Mouse (Mus musculus): ENCODE data around the gene P2rx4.

P2rx4 gene

GRCm38 (mm10) chr5:122769101-122769568 lies 61.8 kb downstream of the P2rx4 start:
- no peak for TF ChIP-seq GATA4 (IDR thresholded peaks at IDR 0.05; ENCODE audit: insufficient replicate concordance, low read length)

- peak; percentile 24; the same call in 1 of the 2 replicates for TF ChIP-seq GATA4 (IDR thresholded peaks at IDR 0.05; ENCODE audit: insufficient replicate concordance, low read length)
These were observed 63.0 kb downstream of the P2rx4 start for GRCm38 (mm10) chr5:122770304-122770703.

GRCm38 (mm10) chr5:122770806-122771261 lies 63.5 kb downstream of the P2rx4 start:
- TF ChIP-seq GATA4 (IDR thresholded peaks at IDR 0.05; ENCODE audit: insufficient replicate concordance, low read length), result no peak

GRCm38 (mm10) chr5:122771428-122771827 lies 64.1 kb downstream of the P2rx4 start:
- TF ChIP-seq GATA4 (IDR thresholded peaks at IDR 0.05; ENCODE audit: insufficient replicate concordance, low read length), result no peak

GRCm38 (mm10) chr5:122773756-122774155 lies 66.4 kb downstream of the P2rx4 start:
- no peak for TF ChIP-seq GATA4 (IDR thresholded peaks at IDR 0.05; ENCODE audit: insufficient replicate concordance, low read length)

GRCm38 (mm10) chr5:122774743-122775611 lies 67.6 kb downstream of the P2rx4 start:
- TF ChIP-seq GATA4 (IDR thresholded peaks at IDR 0.05; ENCODE audit: insufficient replicate concordance, low read length), result peak; percentile 87

- no peak for TF ChIP-seq GATA4 (IDR thresholded peaks at IDR 0.05; ENCODE audit: insufficient replicate concordance, low read length)
These were observed 68.4 kb downstream of the P2rx4 start for GRCm38 (mm10) chr5:122775646-122776286.

- TF ChIP-seq GATA4 (IDR thresholded peaks at IDR 0.05; ENCODE audit: insufficient replicate concordance, low read length), result no peak
These were observed 70.0 kb downstream of the P2rx4 start for GRCm38 (mm10) chr5:122777322-122777721.

- TF ChIP-seq GATA4 (IDR thresholded peaks at IDR 0.05; ENCODE audit: insufficient replicate concordance, low read length), result no peak
These were observed 71.2 kb downstream of the P2rx4 start for GRCm38 (mm10) chr5:122778231-122779226.
